Mouse (Mus musculus): ENCODE measurements around the gene Emx2. TPM values are rescaled to one million over a fixed set of nuclear protein-coding genes. Genes with fewer than 3 reads are reported as not detected.

Gene Emx2
- total and polyA plus RNA-seq, 2 experiments from 2014 or later = 6.6 to 10.5 TPM

DNA sequence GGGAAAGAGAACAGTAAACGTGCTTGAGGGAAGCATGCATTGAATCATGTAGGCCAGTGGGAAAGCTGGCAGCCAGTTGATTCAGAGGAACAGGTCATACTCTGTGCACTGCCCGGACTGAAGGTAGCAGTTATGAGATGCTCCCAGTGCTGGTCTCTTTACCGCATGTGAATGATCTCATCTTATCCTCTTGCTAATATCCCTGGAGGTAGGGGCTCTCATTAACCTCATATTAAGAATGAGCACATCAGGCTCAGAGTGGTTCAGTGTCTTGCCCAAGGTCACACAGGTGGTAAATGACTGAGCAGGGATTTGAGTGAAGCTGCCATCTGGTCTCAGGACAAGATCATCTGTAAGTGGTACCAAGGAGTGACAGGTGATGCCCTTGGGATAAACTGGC lies 21.7 kb downstream of the Emx2 start:
- Histone ChIP-seq H3K36me3 (ENCODE audit: insufficient read depth, low read length) (no peaks in the 10 kb centered on the region), H3K4me1 (ENCODE audit: insufficient read depth, low read length) (no peaks in the 10 kb centered on the region), H3K4me3 (ENCODE audit: low read depth, low read length) (no peak overlapping the region), H3K27me3 (ENCODE audit: insufficient read depth, low read length) (no peaks in the 10 kb centered on the region), H3K27ac (ENCODE audit: low read depth, low read length) (no peak overlapping the region), H3K9me3 (ENCODE audit: low read length) (no peaks in the 10 kb centered on the region), H3K4me2 (ENCODE audit: low read depth, low read length, poor library complexity, severe bottlenecking) (no peak overlapping the region), H3K9ac (replicated peaks; ENCODE audit: low read length, poor library complexity, severe bottlenecking) (no peak overlapping the region)
- 86% methylated on average over 3 of the region's 3 CpGs for WGBS
- no peak for TF ChIP-seq CTCF (IDR thresholded peaks at IDR 0.05)
- ATAC-seq (ENCODE audit: low FRiP score) = no peak
- no peak for DNase-seq (ENCODE audit: low spot score)

DNA sequence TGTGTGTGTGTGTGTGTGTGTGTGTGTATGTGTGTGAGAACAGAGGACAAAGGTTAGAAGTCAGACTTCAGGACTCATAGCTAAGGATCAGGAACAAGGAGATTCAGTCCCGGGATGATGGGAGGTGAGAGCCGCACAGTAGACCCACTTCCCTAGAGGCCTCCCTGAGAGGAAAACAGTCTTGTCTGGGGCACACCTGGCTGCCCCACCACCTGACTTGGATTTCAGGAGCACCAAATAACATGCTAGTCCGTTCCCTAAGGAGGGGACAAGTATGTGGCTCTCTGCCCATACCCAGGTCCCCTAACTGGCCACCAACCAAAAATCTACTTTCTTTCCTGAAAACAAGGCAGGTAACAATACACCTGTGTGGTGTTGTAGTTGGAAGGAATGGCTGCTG lies 22.4 kb downstream of the Emx2 start:
- no peak for DNase-seq (ENCODE audit: low spot score)
- no peaks in the 10 kb centered on the region for H3K4me1 ChIP-seq (ENCODE audit: insufficient read depth, low read length)

DNA sequence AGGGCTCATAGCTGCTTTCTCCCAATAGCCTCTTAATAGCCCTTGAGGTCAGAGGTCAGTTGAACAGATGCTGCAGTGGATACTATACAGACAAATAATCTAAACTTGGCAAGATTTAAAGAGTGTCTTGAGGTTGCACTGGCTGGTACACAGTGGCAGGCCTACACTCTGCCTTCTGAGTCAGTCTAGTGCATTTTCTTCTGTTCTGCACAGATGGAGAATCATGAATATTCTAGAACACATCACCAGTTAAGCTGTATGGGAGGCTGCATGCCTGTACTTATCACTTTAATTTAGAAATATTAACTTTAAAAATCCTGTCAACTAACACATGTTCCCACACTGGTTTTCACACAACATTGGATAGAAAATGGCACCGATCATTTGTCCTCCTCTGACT lies 34.1 kb downstream of the Emx2 start:
- H3K27me3 ChIP-seq (ENCODE audit: insufficient read depth, low read length) = no peaks in the 10 kb centered on the region
- no peak overlapping the region for H3K4me3 ChIP-seq (ENCODE audit: low read depth, low read length)
- ATAC-seq (ENCODE audit: low FRiP score) (no peak), DNase-seq (ENCODE audit: low spot score) (no peak)
- no peaks in the 10 kb centered on the region for H3K9me3 ChIP-seq (ENCODE audit: low read length)
- H3K27ac ChIP-seq (ENCODE audit: low read depth, low read length) = no peak overlapping the region
- H3K9ac ChIP-seq (replicated peaks; ENCODE audit: low read length, poor library complexity, severe bottlenecking) = no peak overlapping the region
- WGBS = 100% methylated on average over 1 of the region's 1 CpGs
- TF ChIP-seq CTCF (IDR thresholded peaks at IDR 0.05) = no peak
- no peak overlapping the region for H3K4me2 ChIP-seq (ENCODE audit: low read depth, low read length, poor library complexity, severe bottlenecking)
- H3K4me1 ChIP-seq (ENCODE audit: insufficient read depth, low read length) = no peaks in the 10 kb centered on the region
- H3K36me3 ChIP-seq (ENCODE audit: insufficient read depth, low read length) = no peaks in the 10 kb centered on the region

More for the DNA sequence above, 22.4 kb downstream of the Emx2 start:
- H3K4me3 ChIP-seq (ENCODE audit: low read depth, low read length) = no peak overlapping the region
- no peak for TF ChIP-seq CTCF (IDR thresholded peaks at IDR 0.05)
- no peaks in the 10 kb centered on the region for H3K27me3 ChIP-seq (ENCODE audit: insufficient read depth, low read length)
- no peak overlapping the region for H3K4me2 ChIP-seq (ENCODE audit: low read depth, low read length, poor library complexity, severe bottlenecking)
- no peaks in the 10 kb centered on the region for H3K9me3 ChIP-seq (ENCODE audit: low read length)
- WGBS = 96% methylated on average over 3 of the region's 3 CpGs
- no peak for ATAC-seq (ENCODE audit: low FRiP score)
- no peak overlapping the region for H3K27ac ChIP-seq (ENCODE audit: low read depth, low read length)
- H3K9ac ChIP-seq (replicated peaks; ENCODE audit: low read length, poor library complexity, severe bottlenecking) = no peak overlapping the region
- H3K36me3 ChIP-seq (ENCODE audit: insufficient read depth, low read length) = no peaks in the 10 kb centered on the region

DNA sequence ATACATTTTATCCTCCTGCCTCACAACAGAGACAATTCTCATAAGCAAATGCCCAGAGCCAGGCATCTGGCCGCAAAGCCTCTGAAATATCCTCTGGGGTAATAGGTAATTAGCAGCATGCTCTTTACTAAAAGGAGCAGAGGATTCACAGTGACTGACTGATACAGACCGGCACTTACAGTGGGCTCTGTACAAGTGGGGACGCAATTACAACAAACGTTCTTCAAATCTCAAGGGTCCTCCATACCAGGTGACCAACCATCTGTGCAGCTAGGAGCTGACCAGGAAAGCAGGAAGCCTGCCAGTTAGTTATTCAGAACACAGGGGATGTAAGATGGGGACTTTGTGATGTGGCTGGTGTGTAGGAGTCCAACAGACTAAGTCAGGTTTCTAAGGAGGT lies 38.7 kb downstream of the Emx2 start:
- no peak for ATAC-seq (ENCODE audit: low FRiP score)
- TF ChIP-seq CTCF (IDR thresholded peaks at IDR 0.05) = no peak
- H3K9ac ChIP-seq (replicated peaks; ENCODE audit: low read length, poor library complexity, severe bottlenecking) = no peak overlapping the region
- no peak overlapping the region for H3K27ac ChIP-seq (ENCODE audit: low read depth, low read length)
- H3K4me1 ChIP-seq (ENCODE audit: insufficient read depth, low read length) = no peaks in the 10 kb centered on the region
- no peak overlapping the region for H3K4me2 ChIP-seq (ENCODE audit: low read depth, low read length, poor library complexity, severe bottlenecking)
- no peaks in the 10 kb centered on the region for H3K36me3 ChIP-seq (ENCODE audit: insufficient read depth, low read length)
- H3K27me3 ChIP-seq (ENCODE audit: insufficient read depth, low read length) = no peaks in the 10 kb centered on the region
- WGBS = 36% methylated on average over 4 of the region's 4 CpGs
- H3K9me3 ChIP-seq (ENCODE audit: low read length) = no peaks in the 10 kb centered on the region
- DNase-seq (ENCODE audit: low spot score) = peak; percentile 6
- H3K4me3 ChIP-seq (ENCODE audit: low read depth, low read length) = no peak overlapping the region

DNA sequence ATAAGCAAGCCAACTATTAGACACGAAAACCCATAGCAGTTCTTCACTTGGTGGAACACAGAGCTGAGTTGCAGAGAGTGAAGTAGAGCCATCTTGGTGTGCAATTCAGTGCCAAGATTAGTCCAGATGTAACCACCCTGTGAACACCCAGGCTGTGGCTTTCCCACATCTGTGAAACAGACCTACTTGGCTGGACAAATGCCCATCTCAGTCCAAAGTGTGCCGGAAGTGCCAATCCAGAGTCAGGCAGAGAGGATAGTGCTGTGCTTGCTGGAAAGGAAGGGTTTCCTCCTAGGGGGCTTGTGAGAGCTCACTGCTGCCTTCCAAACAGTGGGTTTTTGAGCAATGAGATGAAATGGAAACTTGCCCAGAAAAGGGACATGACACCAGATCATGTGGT lies 50.7 kb downstream of the Emx2 start:
- Histone ChIP-seq H3K9me3 (ENCODE audit: low read length) (no peaks in the 10 kb centered on the region), H3K27me3 (ENCODE audit: insufficient read depth, low read length) (no peaks in the 10 kb centered on the region), H3K9ac (replicated peaks; ENCODE audit: low read length, poor library complexity, severe bottlenecking) (no peak overlapping the region), H3K4me3 (ENCODE audit: low read depth, low read length) (no peak overlapping the region), H3K27ac (ENCODE audit: low read depth, low read length) (no peak overlapping the region), H3K4me2 (ENCODE audit: low read depth, low read length, poor library complexity, severe bottlenecking) (no peak overlapping the region), H3K36me3 (ENCODE audit: insufficient read depth, low read length) (no peaks in the 10 kb centered on the region), H3K4me1 (ENCODE audit: insufficient read depth, low read length) (no peaks in the 10 kb centered on the region)
- ATAC-seq (ENCODE audit: low FRiP score) (no peak), DNase-seq (ENCODE audit: low spot score) (no peak)
- no peak for TF ChIP-seq CTCF (IDR thresholded peaks at IDR 0.05)
- 90% methylated on average over 2 of the region's 2 CpGs for WGBS

DNA sequence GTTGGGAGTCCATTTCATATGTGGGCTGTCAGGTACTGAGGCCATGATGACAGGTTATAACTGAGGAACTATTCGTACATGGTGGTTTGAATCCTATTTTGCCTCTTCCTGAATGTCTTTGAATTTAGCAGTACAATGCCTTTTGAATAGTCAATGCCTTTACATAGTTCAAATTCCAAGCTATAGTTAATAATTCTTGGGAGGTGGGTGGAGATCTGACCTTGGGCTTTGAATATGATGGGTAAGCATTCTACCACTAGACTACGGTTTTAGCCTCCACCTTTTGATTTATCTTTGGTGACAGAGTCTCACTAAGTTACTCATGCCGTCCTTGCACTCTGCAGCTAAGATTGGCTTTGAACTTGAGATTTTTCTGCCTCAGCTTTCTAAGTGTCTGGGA lies 55.0 kb downstream of the Emx2 start:
- no peak overlapping the region for H3K4me2 ChIP-seq (ENCODE audit: low read depth, low read length, poor library complexity, severe bottlenecking)
- H3K9me3 ChIP-seq (ENCODE audit: low read length) = no peaks in the 10 kb centered on the region
- no peaks in the 10 kb centered on the region for H3K27me3 ChIP-seq (ENCODE audit: insufficient read depth, low read length)
- no peak for TF ChIP-seq CTCF (IDR thresholded peaks at IDR 0.05)
- no peaks in the 10 kb centered on the region for H3K36me3 ChIP-seq (ENCODE audit: insufficient read depth, low read length)
- 90% methylated on average over 3 of the region's 3 CpGs for WGBS
- no peaks in the 10 kb centered on the region for H3K4me1 ChIP-seq (ENCODE audit: insufficient read depth, low read length)
- no peak overlapping the region for H3K9ac ChIP-seq (replicated peaks; ENCODE audit: low read length, poor library complexity, severe bottlenecking)
- no peak for ATAC-seq (ENCODE audit: low FRiP score)
- no peak overlapping the region for H3K4me3 ChIP-seq (ENCODE audit: low read depth, low read length)
- DNase-seq (ENCODE audit: low spot score) = no peak
- H3K27ac ChIP-seq (ENCODE audit: low read depth, low read length) = no peak overlapping the region

Other genes starting within 250 kb of the Emx2 start
- gene Kcnk18, start 239.2 kb upstream of the Emx2 start, total RNA-seq (2014; rRNA removed) = not detected in 2 replicates
- not detected in 2 replicates for gene Kcnk18, start 239.2 kb upstream of the Emx2 start, polyA plus RNA-seq (2015; fragmentation: Nextera tagmentation; extraction: Ambion mirVana)
- 21.4 and 21.7 TPM in 2 replicates for gene Slc18a2, start 197.5 kb upstream of the Emx2 start, total RNA-seq (2014; rRNA removed)
- gene Slc18a2, start 197.5 kb upstream of the Emx2 start, polyA plus RNA-seq (2015; fragmentation: Nextera tagmentation; extraction: Ambion mirVana) = 19.5 TPM in 2 replicates
- gene Rps12-ps3, start 136.1 kb upstream of the Emx2 start, total RNA-seq (2014; rRNA removed) = 77.4 and 105 TPM in 2 replicates
- gene Rps12-ps3, start 136.1 kb upstream of the Emx2 start, polyA plus RNA-seq (2015; fragmentation: Nextera tagmentation; extraction: Ambion mirVana) = 9.1 and 9.7 TPM in 2 replicates
- gene Pdzd8, start 112.6 kb upstream of the Emx2 start, total RNA-seq (2014; rRNA removed) = 48.8 and 56.3 TPM in 2 replicates
- 8.8 and 11.3 TPM in 2 replicates for gene Pdzd8, start 112.6 kb upstream of the Emx2 start, polyA plus RNA-seq (2015; fragmentation: Nextera tagmentation; extraction: Ambion mirVana)

All from midbrain, postnatal 0 days (tissue).